Mouse (Mus musculus) CH12.LX (cell line): ENCODE measurements around the gene Rbm15b. TPM values are rescaled to one million over a fixed set of nuclear protein-coding genes. Genes with fewer than 3 reads are reported as not detected.

Experiments used
- DNase-seq: peaks from one replicate; pipeline ENCODE4 v3.0.0-alpha.2; 2013; ENCODE audit errors: extremely low read depth
- H3K27ac ChIP-seq: 2 replicates; pipeline ENCODE4 v1.5.1; 2012; ENCODE audit warnings: low read depth, mild to moderate bottlenecking, control low read depth, moderate library complexity; ENCODE audit not compliant: insufficient read depth
- H3K27me3 ChIP-seq: replicated peaks from 2 replicates; pipeline ENCODE3; 2012; ENCODE audit warnings: inconsistent platforms
- H3K36me3 ChIP-seq, 2 experiments: replicated peaks in 1 of 2; 2 replicates each; pipeline versions ENCODE3 to v1.6.1; 2012; ENCODE audit warnings: inconsistent platforms in 1 of 2, low read length in 1 of 2, mild to moderate bottlenecking in 1 of 2, mixed read lengths in 1 of 2, moderate library complexity in 1 of 2; ENCODE audit not compliant: control insufficient read depth in 1 of 2, insufficient read depth in 1 of 2
- H3K4me1 ChIP-seq, 2 experiments: 2 replicates each; pipeline ENCODE4 v1.6.1; 2012; ENCODE audit warnings: inconsistent platforms in 1 of 2, moderate library complexity in 1 of 2; ENCODE audit not compliant: insufficient read depth in 2 of 2, control insufficient read depth in 1 of 2
- H3K4me2 ChIP-seq: 2 replicates; pipeline ENCODE4 v1.6.1; 2012; ENCODE audit warnings: low read depth, mild to moderate bottlenecking, control low read depth; ENCODE audit not compliant: poor library complexity, insufficient read depth, severe bottlenecking
- H3K4me3 ChIP-seq, 3 experiments: fragments of 150-350 bp in 1 of 3; sonication (generic) in 1 of 3; replicated peaks in 1 of 3; 2 replicates each; pipeline versions ENCODE3 to v1.5.1; 2011 to 2012; ENCODE audit warnings: low read depth in 2 of 3, low read length in 2 of 3, mild to moderate bottlenecking in 2 of 3, moderate library complexity in 2 of 3, control low read depth in 1 of 3, improper control_type of control experiment in 1 of 3, inconsistent platforms in 1 of 3, mixed read lengths in 1 of 3; ENCODE audit not compliant: poor library complexity in 1 of 3
- H3K79me2 ChIP-seq: replicated peaks from 2 replicates; pipeline ENCODE4 v1.6.1; 2012; ENCODE audit warnings: mild to moderate bottlenecking, moderate library complexity; ENCODE audit not compliant: control insufficient read depth, poor library complexity, insufficient read depth, severe bottlenecking; ENCODE audit errors: extremely low read depth
- H3K9ac ChIP-seq: 2 replicates; pipeline ENCODE4 v1.6.1; 2012; ENCODE audit warnings: low read depth, mild to moderate bottlenecking, control low read depth, moderate library complexity; ENCODE audit not compliant: insufficient read depth
- H3K9me3 ChIP-seq: replicated peaks from 2 replicates; pipeline ENCODE3; 2012; ENCODE audit warnings: low read length, inconsistent platforms, mixed read lengths
- BHLHE40 ChIP-seq: IDR thresholded peaks from 2 replicates; pipeline ENCODE4 v1.6.1; 2011; ENCODE audit warnings: mild to moderate bottlenecking, low read depth, low read length, improper control_type of control experiment
- CHD1 ChIP-seq: IDR thresholded peaks from 2 replicates; pipeline ENCODE4 v1.6.1; 2012; ENCODE audit warnings: low read depth, low read length, improper control_type of control experiment, inconsistent platforms
- ETS1 ChIP-seq: conservative IDR thresholded peaks from 2 replicates; pipeline ENCODE4 v1.6.1; 2012; ENCODE audit warnings: low read depth, mild to moderate bottlenecking, inconsistent platforms, low read length, improper control_type of control experiment, moderate library complexity
- GABPA ChIP-seq: IDR thresholded peaks from 2 replicates; pipeline ENCODE4 v1.6.1; 2012; ENCODE audit warnings: low read depth, low read length, improper control_type of control experiment, inconsistent platforms; ENCODE audit not compliant: insufficient replicate concordance
- IRF4 ChIP-seq: IDR thresholded peaks from 2 replicates; pipeline ENCODE4 v1.6.1; 2014; ENCODE audit warnings: low read depth, mild to moderate bottlenecking, inconsistent platforms, low read length, improper control_type of control experiment
- MAFK ChIP-seq: IDR thresholded peaks from 2 replicates; pipeline ENCODE4 v1.6.1; 2011; ENCODE audit warnings: low read length, improper control_type of control experiment; ENCODE audit not compliant: insufficient replicate concordance
- NELFE ChIP-seq: IDR thresholded peaks from 2 replicates; pipeline ENCODE4 v1.6.1; 2011; ENCODE audit warnings: low read depth, low read length, improper control_type of control experiment
- PAX5 ChIP-seq: IDR thresholded peaks from 2 replicates; pipeline ENCODE4 v1.6.1; 2012; ENCODE audit warnings: low read length, inconsistent platforms, mixed read lengths
- RAD21 ChIP-seq: IDR thresholded peaks from 2 replicates; pipeline ENCODE4 v1.6.1; 2011; ENCODE audit warnings: low read depth, mild to moderate bottlenecking, low read length, improper control_type of control experiment, moderate library complexity
- RCOR1 ChIP-seq: conservative IDR thresholded peaks from 2 replicates; pipeline ENCODE4 v1.6.1; 2012; ENCODE audit warnings: low read depth, mild to moderate bottlenecking, inconsistent platforms, low read length, improper control_type of control experiment
- SIN3A ChIP-seq: IDR thresholded peaks from 2 replicates; pipeline ENCODE4 v1.6.1; 2012; ENCODE audit warnings: low read length, improper control_type of control experiment, inconsistent platforms
- SMC3 ChIP-seq: IDR thresholded peaks from 2 replicates; pipeline ENCODE4 v1.6.1; 2011; ENCODE audit warnings: low read depth, low read length, improper control_type of control experiment
- TCF12 ChIP-seq: IDR thresholded peaks from 2 replicates; pipeline ENCODE4 v1.6.1; 2014; ENCODE audit warnings: low read depth, mild to moderate bottlenecking, inconsistent platforms, low read length, improper control_type of control experiment
- ZKSCAN1 ChIP-seq: IDR thresholded peaks from 2 replicates; pipeline ENCODE4 v1.6.1; 2012; ENCODE audit warnings: low read depth, inconsistent platforms, low read length, improper control_type of control experiment, borderline replicate concordance
- ZMIZ1 ChIP-seq: IDR thresholded peaks from 2 replicates; pipeline ENCODE4 v1.6.1; 2012; ENCODE audit warnings: low read depth, mild to moderate bottlenecking, inconsistent platforms, low read length, improper control_type of control experiment
- dilution Hi-C: fragments of 300-500 bp; cut with MboI; formaldehyde crosslinking; loops from 2 replicates; pipeline ENCODE4 v1.14.3; 2020; ENCODE audit warnings: low sequenced_read_pairs; ENCODE audit not compliant: extremely low pct_unique_long_range_greater_than_20kb, extremely low pct_ligation_motif_present
- in situ Hi-C: fragments of 300-500 bp; cut with MboI; formaldehyde crosslinking; loops from 3 replicates; pipeline ENCODE4 v1.14.3; 2019; ENCODE audit warnings: low sequenced_read_pairs, low pct_ligation_motif_present, low pct_unique_long_range_greater_than_20kb, mixed read lengths
- polyA plus RNA-seq: library from polyadenylated mRNA; unstranded; fragments of >175 nt; gene quantifications from 2 replicates; pipeline ENCODE4 v1.2.1, GENCODE M21; 2012; ENCODE audit warnings: low read depth; ENCODE audit not compliant: insufficient read length
- total RNA-seq, 2 experiments: library from RNA; depleted of rRNA; stranded (reverse); fragments of 300-350 nt in 1 of 2; fragments of >200 nt in 1 of 2; gene quantifications; 2 replicates each; pipeline ENCODE4 v1.2.3; 2012 to 2014

The Rbm15b gene
- total and polyA plus RNA-seq, 3 experiments = 11.4 to 19.5 (median 17.4) TPM

DNA sequence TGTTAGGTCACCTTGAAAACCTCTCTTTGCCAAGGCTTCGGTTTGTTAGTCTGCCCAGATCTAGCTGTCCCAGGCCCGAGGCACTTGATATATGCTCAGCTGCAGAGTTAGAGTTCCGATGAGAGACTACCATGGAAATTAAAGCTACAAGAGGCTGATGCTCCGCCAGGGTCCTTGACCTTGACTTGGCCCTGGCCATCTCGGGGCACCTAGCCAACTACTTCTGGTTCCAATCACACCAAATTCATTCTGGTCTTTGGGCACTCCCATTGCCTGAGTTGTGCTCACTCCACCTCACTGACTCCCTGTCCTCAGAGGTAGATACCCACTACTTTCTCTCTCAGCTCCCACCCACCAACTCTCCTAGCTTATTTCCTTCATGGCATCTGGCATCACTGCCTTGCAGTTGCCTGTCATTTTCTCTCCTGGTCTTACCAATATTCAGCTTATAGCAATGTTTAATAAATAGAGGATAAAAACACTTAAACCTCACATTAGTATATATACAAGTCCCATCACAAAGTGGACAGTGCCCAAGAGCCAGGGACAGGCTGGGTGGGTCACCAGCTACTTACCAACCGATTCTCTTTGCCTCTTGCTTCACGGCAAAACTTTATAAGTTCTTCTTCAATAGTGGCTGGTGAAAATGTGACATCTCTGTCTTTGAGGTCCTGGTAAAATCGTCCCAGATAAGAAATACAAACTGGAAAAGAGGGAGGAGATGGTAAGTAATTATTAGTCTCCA is 3.4 kb upstream of the Rbm15b start:
- H3K9ac ChIP-seq = peak overlapping the region; percentile 95
- H3K27me3 ChIP-seq = peaks cover 3% of the 10 kb centered on the region
- H3K27ac ChIP-seq = no peak overlapping the region
- H3K79me2 ChIP-seq = peaks cover 32% of the 10 kb centered on the region
- in situ Hi-C loops = loop anchor here (5.0 kb wide), 1 partner anchor 218 kb away; no protein-coding TSS in a partner anchor
- no peak for TF ChIP-seq IRF4
- TF ChIP-seq ETS1 = no peak
- TF ChIP-seq NELFE = no peak
- no peak for TF ChIP-seq PAX5
- TF ChIP-seq ZKSCAN1 = no peak
- no peak for TF ChIP-seq BHLHE40
- TF ChIP-seq SMC3 = no peak
- no peak for TF ChIP-seq TCF12
- no peak for TF ChIP-seq GABPA
- TF ChIP-seq RAD21 = no peak
- TF ChIP-seq CHD1 = no peak
- H3K4me3 ChIP-seq = peak overlapping the region; percentile 83 to 97 (median 92)
- no peak for DNase-seq
- H3K4me1 ChIP-seq = peaks cover 9 to 43% of the 10 kb centered on the region in 2 experiments
- peak overlapping the region; percentile 87 for H3K4me2 ChIP-seq
- dilution Hi-C loops = no loop called here
- peaks cover 25 to 32% of the 10 kb centered on the region in 2 experiments for H3K36me3 ChIP-seq
- no peaks in the 10 kb centered on the region for H3K9me3 ChIP-seq

DNA sequence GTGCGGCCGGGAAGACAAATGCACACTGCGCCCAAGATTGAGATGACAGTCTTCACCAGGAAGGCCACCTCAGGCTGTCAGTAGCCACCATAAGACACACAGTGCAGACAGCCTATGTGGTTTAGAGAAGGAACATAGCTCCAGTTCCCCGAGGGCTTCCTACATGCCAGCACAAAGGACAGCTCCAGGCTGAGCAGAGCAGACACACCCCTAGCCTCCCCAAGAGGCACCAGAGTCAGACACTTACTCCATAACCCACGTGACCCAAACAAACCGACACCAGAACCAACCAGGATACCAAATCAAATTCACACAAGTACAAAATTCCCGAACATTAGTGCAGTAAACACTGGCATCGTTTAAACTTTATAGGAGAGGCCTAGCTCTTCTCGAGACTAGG is 2.1 kb upstream of the Rbm15b start:
- Histone ChIP-seq H3K4me1 (peaks cover 14 to 57% of the 10 kb centered on the region in 2 experiments), H3K9ac (no peak overlapping the region), H3K79me2 (peaks cover 45% of the 10 kb centered on the region), H3K4me2 (no peak overlapping the region), H3K27me3 (no peaks in the 10 kb centered on the region), H3K4me3 (no peak overlapping the region), H3K9me3 (no peaks in the 10 kb centered on the region), H3K27ac (no peak overlapping the region), H3K36me3 (peaks cover 27 to 45% of the 10 kb centered on the region in 2 experiments)
- DNase-seq = no peak
- in situ Hi-C loops = no loop called here
- dilution Hi-C loops = no loop called here
- no peak for TF ChIP-seq SIN3A
- TF ChIP-seq ZMIZ1 = no peak
- no peak for TF ChIP-seq ZKSCAN1
- no peak for TF ChIP-seq MAFK
- no peak for TF ChIP-seq RCOR1
